ENCODE assay signal across 8 mouse cellular contexts in the genomic region with DNA sequence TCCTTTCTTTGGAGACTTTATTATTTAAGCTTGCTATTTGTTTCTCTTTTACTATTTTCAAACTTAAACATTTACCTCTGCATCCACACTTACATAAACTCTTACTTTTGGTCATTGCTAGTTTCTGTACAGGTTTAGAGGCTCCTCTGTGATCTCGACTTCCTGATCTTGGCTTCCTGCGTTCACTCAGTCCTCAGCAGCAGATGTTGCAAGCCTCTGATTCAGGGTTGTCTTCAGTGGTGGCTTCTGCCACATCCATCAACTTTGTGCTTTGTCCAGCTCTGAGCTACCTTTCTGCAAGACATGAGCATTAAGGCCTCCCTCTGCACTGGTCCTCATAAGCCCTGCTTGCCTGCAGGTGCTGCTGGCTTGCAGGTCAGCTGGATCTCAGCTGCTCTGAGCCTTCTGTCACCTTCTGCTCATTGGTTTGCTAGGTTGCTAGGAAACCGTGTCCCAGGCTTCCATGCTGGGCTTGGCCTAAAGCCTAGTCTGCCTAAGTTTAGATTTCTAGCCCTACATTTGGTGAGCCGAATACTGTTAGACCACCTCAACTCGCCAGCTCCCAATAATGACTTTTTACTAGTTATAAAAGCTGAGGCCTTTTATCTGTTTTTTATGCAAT. TPM values are rescaled to one million over a fixed set of nuclear protein-coding genes. Genes with fewer than 3 reads are reported as not detected.
DNase-seq lines count a peak whose midpoint lies in the region; ATAC-seq lines count a peak whose summit lies in the region.

No protein-coding gene starts in this region.

- no peak for DNase-seq in frontal cortex, postnatal 25 days (ENCODE audit: low spot score in 2 of 2)
- DNase-seq in cerebellum, postnatal 10 days: peak; percentile 91 to 92
- DNase-seq in layer of hippocampus, postnatal 25 days (ENCODE audit: extremely low spot score in 1 of 2, low spot score in 1 of 2): peak; percentile 15 to 27
- peak; percentile 42 for DNase-seq in right cerebral cortex, postnatal 14 days
- DNase-seq in B cell, adult 2 months: no peak
- no peak for DNase-seq in adrenal gland, adult 8-10 months
- no peak for DNase-seq in spleen, adult 18-20 months

- ATAC-seq in frontal cortex, adult (ENCODE audit: low TSS enrichment): peak; percentile 93

RNA-seq across cellular contexts. Expression of a gene that starts 8.8 kb away (rescaled TPM):
- under 1 TPM in 1 of 2 experiments, not detected in 1; 0.52 TPM for total RNA-seq in layer of hippocampus, postnatal 25 days (2021)
- 1 to 10 TPM; 2.5 to 6.8 (median 4.1) TPM for total RNA-seq in adrenal gland, adult 8-10 months (2022)

RNA-seq across cellular contexts. Expression of a gene that starts 20.1 kb away (rescaled TPM):
- total RNA-seq in layer of hippocampus, postnatal 25 days (2021): not detected
- 1 to 10 TPM in 3 of 4 experiments, under 1 TPM in 1; 0.73 to 4.3 (median 2.0) TPM for total RNA-seq in adrenal gland, adult 8-10 months (2022)

Comparison
In these comparisons a context has a peak if more than half of its experiments do, and no peak if none do; other contexts are left out.
1. DNase-seq: peak in cerebellum, postnatal 10 days (2 of 2), layer of hippocampus, postnatal 25 days (2 of 2) and right cerebral cortex, postnatal 14 days (single experiment); none in frontal cortex, postnatal 25 days (0 of 2), B cell, adult 2 months (0 of 2), adrenal gland, adult 8-10 months (single experiment) and spleen, adult 18-20 months (0 of 2).